Mouse (Mus musculus): ENCODE data around the gene Olfr1390.
A peak's percentile ranks its signal among the peaks of the same experiment; 100 is the strongest.
"Not testable (repeated sequence)": the region's sequence is repeated elsewhere in the genome, so short reads cannot be mapped to it uniquely, and the experiment has no call there.

Gene Olfr1390

DNA sequence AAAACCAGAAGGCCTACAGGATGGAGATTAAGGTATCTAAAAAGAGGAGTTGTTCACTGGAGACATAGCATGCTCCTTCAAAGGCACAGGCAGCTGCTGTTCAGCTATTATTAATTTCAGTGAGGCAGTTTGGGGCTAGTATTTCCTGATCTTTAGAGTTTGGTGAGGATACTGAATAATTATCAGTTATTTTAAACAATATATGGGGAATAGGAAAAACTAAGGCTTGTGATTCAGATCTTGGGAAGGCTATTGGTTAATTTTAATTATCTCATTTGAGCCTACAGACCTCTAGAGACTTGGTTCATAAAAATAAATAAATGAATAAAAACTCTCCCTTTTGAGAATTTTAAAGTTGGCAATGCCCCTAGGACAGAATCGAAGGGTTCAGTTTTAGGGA, at the start of gene Olfr1390:
Olfr1390 (plus strand) TSS at position 301 of the 400 bp plus-strand sequence.
- no peak for DNase-seq (ENCODE audit: low read depth, low spot score)

DNA sequence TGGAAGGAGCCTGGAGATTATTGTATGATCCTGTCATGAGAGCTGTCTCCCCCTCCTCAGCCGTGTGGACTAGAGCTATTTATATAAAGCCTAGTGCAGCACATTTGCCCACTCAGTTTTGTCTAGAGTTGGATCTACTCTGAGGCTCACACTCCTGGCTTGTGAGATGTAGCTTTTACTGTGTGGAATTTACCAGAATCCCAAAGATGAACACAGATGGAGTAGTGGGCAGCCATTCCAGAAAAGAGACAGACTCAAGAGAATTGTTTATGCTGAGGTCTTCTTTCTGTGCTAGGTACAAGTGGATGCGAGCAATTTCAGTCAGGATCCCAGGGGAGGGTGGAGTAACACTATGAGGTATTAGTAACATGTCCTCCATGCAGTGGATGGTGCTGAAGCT, 47.7 kb upstream of the Olfr1390 start:
- no peak for DNase-seq (ENCODE audit: low read depth, low spot score)

DNA sequence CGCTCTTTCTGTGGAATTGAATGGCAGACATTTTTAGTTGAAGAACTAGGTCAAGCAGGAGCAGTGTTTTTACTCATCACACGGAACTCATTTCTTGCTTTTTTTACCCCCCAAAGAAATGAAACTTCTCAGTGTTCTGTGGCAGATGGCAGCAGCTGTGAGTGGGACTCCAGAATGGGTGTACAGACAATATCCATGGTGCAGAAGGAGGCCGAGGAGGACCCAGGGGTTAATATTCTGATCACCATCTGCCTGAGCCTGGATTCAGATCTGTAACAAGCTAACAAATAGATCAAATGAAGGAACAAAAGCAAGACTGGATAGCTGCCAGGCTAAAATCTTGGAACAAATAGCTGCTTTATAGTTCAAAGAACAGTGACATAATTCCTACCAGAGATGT, 42.2 kb upstream of the Olfr1390 start:
- DNase-seq (ENCODE audit: low read depth, low spot score): no peak

DNA sequence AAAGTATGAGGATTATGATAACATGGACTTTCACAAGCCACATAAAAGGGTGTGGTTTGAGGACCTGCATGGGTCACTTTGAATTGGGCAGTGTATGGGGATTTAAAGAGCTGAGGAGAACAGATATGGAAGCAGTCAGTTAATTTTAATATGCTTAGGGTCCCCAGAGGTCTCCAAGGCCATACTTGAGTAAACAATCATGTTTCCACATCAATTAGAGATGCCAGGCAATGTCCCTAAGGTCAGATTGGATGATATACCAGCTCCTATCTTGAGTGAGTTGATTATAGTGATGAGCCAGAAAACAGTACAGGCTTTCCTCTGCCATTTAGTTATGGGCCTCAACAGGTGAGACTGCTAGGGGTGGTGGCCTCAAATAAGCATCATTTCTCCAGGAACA, 30.5 kb upstream of the Olfr1390 start, which contains the start of gene Olfr10:
Olfr10 (plus strand) TSS at position 301 of the 400 bp plus-strand sequence.
- DNase-seq (ENCODE audit: low read depth, low spot score): no peak

DNA sequence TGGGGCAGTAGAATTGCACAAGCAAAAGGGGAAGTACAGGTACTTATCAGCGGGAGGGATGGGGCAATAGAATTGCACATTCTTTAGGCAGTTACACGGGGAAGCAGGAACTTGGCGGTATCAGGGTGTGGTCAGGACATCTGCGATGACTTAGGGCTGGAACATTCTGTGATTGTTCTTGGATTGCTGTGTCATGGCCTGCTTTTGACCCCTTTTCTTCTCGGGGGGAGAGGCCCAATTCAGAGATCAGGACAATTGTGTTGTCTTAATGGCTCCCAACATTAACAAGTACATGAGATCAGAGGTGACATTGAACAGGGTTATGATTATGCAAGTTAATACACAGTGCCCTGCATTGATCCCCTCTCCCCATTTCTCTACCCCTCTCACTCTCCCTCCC, 26.4 kb upstream of the Olfr1390 start:
- peak; percentile 42 for DNase-seq (ENCODE audit: low read depth, low spot score)

DNA sequence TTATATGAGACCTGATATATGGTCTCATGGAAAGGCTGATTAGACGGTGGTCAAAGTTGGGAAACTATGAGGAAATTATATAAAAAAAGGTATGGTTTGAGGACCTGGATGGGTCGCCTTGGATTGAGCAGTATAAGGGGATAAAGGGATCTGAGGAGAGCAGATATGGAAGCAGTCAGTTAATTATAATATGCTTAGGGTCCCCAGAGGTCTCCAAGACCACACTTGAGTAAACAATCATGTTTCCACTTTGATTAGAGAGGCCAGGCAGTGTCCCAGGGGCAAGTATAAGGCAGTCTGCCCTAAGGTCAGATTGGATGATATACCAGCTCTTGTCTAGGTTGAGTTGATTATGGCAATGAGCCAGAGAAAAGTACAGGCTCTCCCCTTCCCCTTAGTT, 12.5 kb upstream of the Olfr1390 start, which contains the start of gene Olfr1391:
Olfr1391 (plus strand) TSS at position 301 of the 400 bp plus-strand sequence.
- DNase-seq (ENCODE audit: low read depth, low spot score): no peak

DNA sequence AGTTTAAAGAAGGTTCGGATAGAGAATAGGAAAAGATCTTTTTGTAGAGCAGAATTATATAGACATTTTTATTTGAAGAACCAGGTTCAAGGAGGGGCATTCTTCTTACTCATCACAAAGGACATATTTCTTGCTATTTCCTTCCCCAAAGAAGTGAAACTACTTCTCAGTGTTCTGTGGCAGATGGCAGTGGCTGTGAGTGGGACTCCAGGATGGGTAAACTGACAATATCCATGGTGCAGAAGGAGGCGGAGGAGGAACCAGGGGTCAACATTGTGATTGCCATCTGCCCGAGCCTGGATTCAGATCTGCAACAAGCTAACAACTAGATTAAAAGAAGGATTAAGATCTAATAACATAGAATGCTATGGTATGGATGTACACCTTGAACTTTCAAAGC, 8.3 kb upstream of the Olfr1390 start:
- DNase-seq (ENCODE audit: low read depth, low spot score): no peak

DNA sequence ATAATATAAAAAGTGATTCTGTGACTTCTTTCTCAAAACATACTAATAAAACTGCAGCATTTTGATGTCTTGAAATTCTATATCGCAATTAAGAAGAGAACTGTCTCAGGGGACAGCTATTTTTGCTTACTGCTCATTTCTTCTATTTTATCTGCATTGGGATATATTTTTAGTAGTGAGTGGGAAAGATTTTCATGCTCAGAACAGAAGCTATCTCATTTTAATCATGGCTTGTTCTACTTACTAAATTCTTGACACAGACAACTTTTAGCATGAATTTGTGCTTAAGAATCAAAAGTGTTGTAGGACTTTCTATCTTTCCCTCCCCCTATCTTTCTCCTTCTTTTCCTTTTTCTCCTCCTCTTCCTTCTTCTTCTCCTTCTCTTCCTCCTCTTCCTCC, 5.3 kb upstream of the Olfr1390 start:
- DNase-seq (ENCODE audit: low read depth, low spot score): no peak

DNA sequence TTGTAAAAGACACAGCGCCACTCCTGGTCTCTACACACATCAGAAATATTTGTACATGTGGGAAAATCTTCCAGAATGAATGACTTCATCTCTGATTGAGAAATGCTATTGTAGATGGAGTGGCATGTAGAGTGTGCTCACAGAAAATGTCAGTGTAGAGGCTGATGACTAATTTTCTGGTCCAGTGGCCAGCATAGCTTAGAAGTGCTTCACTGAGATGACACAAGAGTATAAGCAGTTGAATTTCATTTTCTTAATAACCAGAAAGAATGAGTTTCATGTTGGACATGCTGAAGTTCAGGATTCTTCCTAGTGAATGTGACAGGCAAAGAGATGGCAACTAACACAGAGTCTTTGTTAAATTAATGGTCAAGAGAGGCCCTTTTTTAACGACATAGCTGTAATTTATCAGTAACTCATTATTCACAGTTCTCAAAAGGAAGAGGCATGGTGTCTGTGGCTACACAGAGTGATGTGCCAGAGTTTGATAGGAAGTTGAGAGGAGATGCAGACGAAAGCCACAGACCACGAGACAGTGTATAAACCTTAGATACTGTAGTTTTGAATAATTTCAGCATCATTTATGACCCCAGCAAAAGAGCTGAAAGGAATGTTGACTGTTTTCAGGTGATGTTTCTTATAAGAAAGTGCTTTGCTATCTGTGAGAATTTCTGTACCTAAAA, 2.3 kb downstream of the Olfr1390 start:
- no peak for DNase-seq (ENCODE audit: low read depth, low spot score)

DNA sequence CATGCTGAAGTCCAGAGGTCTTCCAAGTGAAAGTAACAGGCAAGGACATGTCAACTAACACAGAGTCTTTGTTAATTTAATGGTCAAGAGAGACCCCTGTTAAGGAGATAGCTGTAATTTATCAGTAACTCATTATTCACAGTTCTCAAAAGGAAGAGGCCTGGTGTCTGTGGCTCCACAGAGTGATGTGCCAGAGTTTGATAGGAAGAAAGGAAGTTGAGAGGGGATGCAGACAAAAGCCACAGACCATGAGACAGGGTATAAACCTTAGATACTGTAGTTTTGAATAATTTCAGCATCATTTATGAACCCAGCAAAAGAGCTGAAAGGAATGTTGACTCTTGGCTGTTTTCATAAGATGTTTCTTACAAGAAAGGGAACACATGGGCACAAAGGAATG, 48.1 kb downstream of the Olfr1390 start:
- no peak for DNase-seq (ENCODE audit: low read depth, low spot score)

DNA sequence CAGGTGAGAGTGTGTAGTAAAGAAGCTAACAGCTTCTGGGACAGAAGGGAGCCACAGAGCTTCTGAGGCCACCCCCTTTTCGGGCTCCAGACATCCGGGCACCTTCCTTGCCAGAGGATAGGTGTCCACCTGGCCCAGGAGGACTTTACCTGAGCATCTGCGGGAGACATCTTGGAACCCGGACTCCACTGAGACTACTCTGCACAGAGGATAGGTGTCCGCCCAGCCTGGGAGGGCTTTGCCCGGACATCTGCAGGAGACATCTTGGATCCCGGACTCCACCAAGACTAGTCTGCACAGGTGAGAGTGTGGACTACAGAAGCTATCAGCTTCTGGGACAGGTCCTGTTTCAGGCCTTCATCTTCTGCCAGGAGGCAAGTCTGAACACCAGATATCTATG, 51.1 kb downstream of the Olfr1390 start:
- DNase-seq (ENCODE audit: low read depth, low spot score): not testable (repeated sequence)
